Mouse (Mus musculus) MEL (cell line): ENCODE data around the gene Pip4k2a.

Experiments used
- CTCF ChIP-seq, 3 experiments: IDR thresholded peaks in 2 of 3; conservative IDR thresholded peaks in 1 of 3; 2 replicates each; pipeline ENCODE4 v1.5.1; 2011 to 2012; ENCODE audit warnings: low read length in 3 of 3, low read depth in 2 of 3, mild to moderate bottlenecking in 2 of 3, improper control_type of control experiment in 1 of 3, inconsistent platforms in 1 of 3, mixed read lengths in 1 of 3, moderate library complexity in 1 of 3; ENCODE audit not compliant: control insufficient read depth in 1 of 3, insufficient read depth in 1 of 3, poor library complexity in 1 of 3, severe bottlenecking in 1 of 3
- ELF1 ChIP-seq: IDR thresholded peaks from 2 replicates; pipeline ENCODE4 v1.6.1; 2014; ENCODE audit warnings: low read depth, mild to moderate bottlenecking, inconsistent platforms, low read length, improper control_type of control experiment, moderate library complexity
- GATA1 ChIP-seq: IDR thresholded peaks from 2 replicates; pipeline ENCODE4 v1.6.1; 2011; ENCODE audit warnings: low read depth, low read length, improper control_type of control experiment
- JUND ChIP-seq: IDR thresholded peaks from 2 replicates; pipeline ENCODE4 v1.6.1; 2011; ENCODE audit warnings: low read depth, mild to moderate bottlenecking, improper control_type of control experiment, low read length
- RCOR1 ChIP-seq: IDR thresholded peaks from 2 replicates; pipeline ENCODE4 v1.6.1; 2012; ENCODE audit warnings: low read depth, mild to moderate bottlenecking, inconsistent platforms, low read length, improper control_type of control experiment
- ZMIZ1 ChIP-seq: IDR thresholded peaks from 2 replicates; pipeline ENCODE4 v1.6.1; 2012; ENCODE audit warnings: low read depth, mild to moderate bottlenecking, inconsistent platforms, low read length, improper control_type of control experiment, moderate library complexity

- TF ChIP-seq CTCF (IDR thresholded peaks at IDR 0.05 in 2 of 3, conservative IDR thresholded peaks at IDR 0.05 in 1 of 3; ENCODE audit: control insufficient read depth in 1 of 3, insufficient read depth in 1 of 3, low read depth in 2 of 3, low read length in 3 of 3, poor library complexity in 1 of 3, severe bottlenecking in 1 of 3) (no peak), ELF1 (no peak), RCOR1 (no peak), ZMIZ1 (no peak), JUND (no peak), GATA1 (no peak)
These were observed 8.2 kb upstream of the Pip4k2a start for GRCm38 (mm10) chr2:19006124-19006523.
